Mouse (Mus musculus): Measurements from ENCODE around the gene Aars2. TPM values are rescaled to one million over a fixed set of nuclear protein-coding genes. Genes with fewer than 3 reads are reported as not detected.

The Aars2 gene
- total and polyA plus RNA-seq, 3 experiments = 14.4 to 63.5 (median 25.6) TPM

- TF ChIP-seq TAL1 (IDR thresholded peaks at IDR 0.05; ENCODE audit: low read length) (no peak), ELF1 (IDR thresholded peaks at IDR 0.05; ENCODE audit: low read depth, low read length) (peak; percentile 65), ZMIZ1 (IDR thresholded peaks at IDR 0.05; ENCODE audit: low read depth, low read length) (no peak)
Observed at GRCm38 (mm10) chr17:45506700-45507189, at the start of gene Aars2 (continued).

GRCm38 (mm10) chr17:45457487-45457886 is 49.2 kb upstream of the Aars2 start:
- no peaks in the 10 kb centered on the region; a peak in 1 of 4 replicates for H3K36me3 ChIP-seq (ENCODE audit: control insufficient read depth in 1 of 2, insufficient read depth in 2 of 2, low read length in 2 of 2)
- peak; percentile 52 for DNase-seq (ENCODE audit: low read depth, low spot score)
- H3K27ac ChIP-seq (ENCODE audit: control insufficient read depth, low read depth, low read length) = no peak overlapping the region
- no peaks in the 10 kb centered on the region for H3K27me3 ChIP-seq (ENCODE audit: control insufficient read depth in 1 of 2, insufficient read depth in 2 of 2, low read length in 2 of 2)
- no peaks in the 10 kb centered on the region for H3K4me1 ChIP-seq (ENCODE audit: control insufficient read depth in 1 of 2, insufficient read depth in 2 of 2, low read length in 2 of 2)
- H3K9me3 ChIP-seq (replicated peaks; ENCODE audit: insufficient read depth, low read length) = no peaks in the 10 kb centered on the region
- H3K9ac ChIP-seq (ENCODE audit: control insufficient read depth, low read depth, low read length, poor library complexity, severe bottlenecking) = no peak overlapping the region
- H3K79me2 ChIP-seq (ENCODE audit: control insufficient read depth, insufficient read depth, low read length, poor library complexity) = no peaks in the 10 kb centered on the region
- TF ChIP-seq TCF12 (IDR thresholded peaks at IDR 0.05; ENCODE audit: low read depth, low read length) (no peak), CTCF (IDR thresholded peaks at IDR 0.05 in 2 of 3, conservative IDR thresholded peaks at IDR 0.05 in 1 of 3; ENCODE audit: control insufficient read depth in 1 of 3, insufficient read depth in 1 of 3, low read depth in 2 of 3, low read length in 3 of 3, poor library complexity in 1 of 3, severe bottlenecking in 1 of 3) (peak; percentile 15 to 27 (median 16); a peak in 3 of 6 replicates), POLR2A (IDR thresholded peaks at IDR 0.05; ENCODE audit: control insufficient read depth in 1 of 2, insufficient read depth in 1 of 2, low read depth in 1 of 2, low read length in 2 of 2, poor library complexity in 1 of 2) (no peak), MXI1 (IDR thresholded peaks at IDR 0.05; ENCODE audit: low read depth, low read length) (no peak), USF2 (IDR thresholded peaks at IDR 0.05; ENCODE audit: borderline replicate concordance in 1 of 2, insufficient read depth in 1 of 2, low read depth in 1 of 2, low read length in 2 of 2) (no peak)
- H3K4me3 ChIP-seq (ENCODE audit: control insufficient read depth in 1 of 2, insufficient read depth in 1 of 2, low read depth in 2 of 2, low read length in 2 of 2) = no peak overlapping the region

GRCm38 (mm10) chr17:45458516-45458915 is 48.1 kb upstream of the Aars2 start:
- DNase-seq (ENCODE audit: low read depth, low spot score) = no peak
- H3K79me2 ChIP-seq (ENCODE audit: control insufficient read depth, insufficient read depth, low read length, poor library complexity) = no peaks in the 10 kb centered on the region
- H3K4me1 ChIP-seq (ENCODE audit: control insufficient read depth in 1 of 2, insufficient read depth in 2 of 2, low read length in 2 of 2) = no peaks in the 10 kb centered on the region
- no peak overlapping the region for H3K9ac ChIP-seq (ENCODE audit: control insufficient read depth, low read depth, low read length, poor library complexity, severe bottlenecking)
- H3K9me3 ChIP-seq (replicated peaks; ENCODE audit: insufficient read depth, low read length) = no peaks in the 10 kb centered on the region
- H3K36me3 ChIP-seq (ENCODE audit: control insufficient read depth in 1 of 2, insufficient read depth in 2 of 2, low read length in 2 of 2) = no peaks in the 10 kb centered on the region; a peak in 1 of 4 replicates
- no peak overlapping the region for H3K4me3 ChIP-seq (ENCODE audit: control insufficient read depth in 1 of 2, insufficient read depth in 1 of 2, low read depth in 2 of 2, low read length in 2 of 2)
- H3K27me3 ChIP-seq (ENCODE audit: control insufficient read depth in 1 of 2, insufficient read depth in 2 of 2, low read length in 2 of 2) = no peaks in the 10 kb centered on the region
- H3K27ac ChIP-seq (ENCODE audit: control insufficient read depth, low read depth, low read length) = no peak overlapping the region
- TF ChIP-seq RCOR1 (IDR thresholded peaks at IDR 0.05; ENCODE audit: low read depth, low read length) = no peak
- no peak for TF ChIP-seq ZMIZ1 (IDR thresholded peaks at IDR 0.05; ENCODE audit: low read depth, low read length)
- no peak for TF ChIP-seq ZC3H11A (IDR thresholded peaks at IDR 0.05; ENCODE audit: low read depth, low read length)
- no peak for TF ChIP-seq CTCF (IDR thresholded peaks at IDR 0.05 in 2 of 3, conservative IDR thresholded peaks at IDR 0.05 in 1 of 3; ENCODE audit: control insufficient read depth in 1 of 3, insufficient read depth in 1 of 3, low read depth in 2 of 3, low read length in 3 of 3, poor library complexity in 1 of 3, severe bottlenecking in 1 of 3)
- TF ChIP-seq E2F4 (IDR thresholded peaks at IDR 0.05; ENCODE audit: borderline replicate concordance, low read depth, low read length) = no peak
- TF ChIP-seq MAFK (IDR thresholded peaks at IDR 0.05; ENCODE audit: borderline replicate concordance, low read depth, low read length) = no peak
- no peak for TF ChIP-seq EP300 (IDR thresholded peaks at IDR 0.05; ENCODE audit: low read depth in 1 of 2, low read length in 2 of 2)
